Mouse (Mus musculus) mesoderm, embryonic 11.5 days (tissue): ENCODE data around the gene As3mt.

Source experiments
- DNase-seq: peaks from one replicate; pipeline ENCODE4 v3.0.0-alpha.2; 2012; ENCODE audit warnings: low read depth, low spot score

The As3mt gene

DNA sequence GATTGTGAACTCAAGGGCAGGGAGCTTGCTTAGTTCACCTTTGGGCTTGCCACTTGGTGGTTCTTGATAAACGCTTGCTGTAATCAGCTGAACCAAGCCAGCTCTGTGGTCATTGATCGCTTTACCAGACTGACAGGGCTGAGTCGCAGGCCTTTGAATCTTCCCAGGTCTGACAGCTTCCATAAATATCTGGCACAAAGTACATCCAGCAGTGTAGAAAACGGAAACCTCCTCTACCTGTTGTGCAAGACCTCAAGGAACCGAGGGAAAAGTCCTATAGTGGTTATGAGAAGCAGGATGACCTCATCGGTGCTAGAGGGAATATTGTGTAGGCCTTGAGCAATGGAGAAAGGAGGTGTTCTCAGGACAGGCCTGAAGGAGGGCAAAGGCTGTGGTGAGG is 77.2 kb downstream of the As3mt start:
- no peak for DNase-seq

DNA sequence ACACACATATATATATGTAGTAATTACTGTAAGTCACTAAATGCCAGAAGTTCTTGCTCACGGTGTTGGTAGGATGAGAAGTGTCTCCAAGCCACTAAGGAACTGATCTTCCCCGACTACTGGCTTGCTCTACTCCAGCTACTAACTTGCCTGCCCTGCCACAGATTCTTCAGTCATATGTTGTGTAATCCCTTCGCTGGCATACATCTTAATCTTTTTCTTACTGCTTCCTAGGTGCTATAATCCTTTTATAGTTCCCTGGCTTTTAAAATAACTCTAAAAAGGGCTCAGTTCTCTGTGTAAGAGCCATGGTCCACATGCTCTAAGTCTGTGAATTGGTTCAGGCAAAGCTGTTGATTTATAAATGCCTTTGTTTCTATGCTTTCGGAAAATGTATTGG is 78.4 kb downstream of the As3mt start:
- no peak for DNase-seq

DNA sequence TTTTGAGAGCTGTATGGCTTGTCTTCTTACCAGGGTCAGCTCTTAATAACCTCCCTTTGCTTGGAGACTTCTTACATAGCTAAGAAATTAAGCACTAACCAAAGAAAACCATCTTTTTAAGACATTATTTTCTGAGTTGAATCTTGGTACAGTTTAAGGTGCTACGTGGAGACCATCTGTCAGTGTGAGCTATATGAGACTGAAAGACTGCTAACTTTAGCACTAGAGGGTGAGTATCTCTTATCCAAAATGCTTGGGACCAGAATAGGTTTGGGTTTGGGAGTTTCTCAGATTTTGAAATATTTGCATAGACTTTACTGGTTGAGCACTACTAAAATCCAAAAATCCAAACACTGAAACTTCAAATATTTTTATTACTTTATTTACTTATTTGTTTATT is 82.5 kb downstream of the As3mt start:
- DNase-seq: no peak
